Mouse (Mus musculus) limb, embryonic 11.5 days (tissue): ENCODE measurements around the gene Rab8b. TPM values are rescaled to one million over a fixed set of nuclear protein-coding genes. Genes with fewer than 3 reads are reported as not detected.

ENCODE experiments used
- ATAC-seq: fragments of 200-750 bp; cut with Nextera tagmentation; 2 replicates; pipeline ENCODE4 v1.8.0; 2017; ENCODE audit warnings: low read depth; ENCODE audit not compliant: insufficient number of reproducible peaks, low FRiP score, low TSS enrichment
- DNase-seq: peaks from one replicate; pipeline ENCODE4 v3.0.0-alpha.2; 2015; ENCODE audit warnings: low spot score
- H3K27ac ChIP-seq: fragments of 300-500 bp; sonication (generic); replicated peaks from 2 replicates; pipeline ENCODE4 v1.5.1; 2014; ENCODE audit warnings: low read depth, mild to moderate bottlenecking, low read length
- H3K27me3 ChIP-seq: fragments of 300-500 bp; sonication (generic); 2 replicates; pipeline ENCODE4 v1.6.1; 2014; ENCODE audit warnings: mild to moderate bottlenecking, low read length, mixed read lengths; ENCODE audit not compliant: control insufficient read depth, insufficient read depth
- H3K36me3 ChIP-seq: fragments of 300-500 bp; sonication (generic); 2 replicates; pipeline ENCODE4 v1.6.1; 2014; ENCODE audit warnings: mild to moderate bottlenecking, low read length, moderate library complexity, mixed read lengths; ENCODE audit not compliant: control insufficient read depth, insufficient read depth
- H3K4me1 ChIP-seq: fragments of 300-500 bp; sonication (generic); 2 replicates; pipeline ENCODE4 v1.6.1; 2014; ENCODE audit warnings: low read length, mixed read lengths; ENCODE audit not compliant: control insufficient read depth, insufficient read depth
- H3K4me2 ChIP-seq: fragments of 300-500 bp; sonication (generic); 2 replicates; pipeline ENCODE4 v1.6.1; 2014; ENCODE audit warnings: low read depth, mild to moderate bottlenecking, moderate library complexity; ENCODE audit not compliant: severe bottlenecking
- H3K4me3 ChIP-seq: fragments of 300-500 bp; sonication (generic); 2 replicates; pipeline ENCODE4 v1.5.1; 2014; ENCODE audit warnings: low read depth, low read length
- H3K9ac ChIP-seq: fragments of 300-500 bp; sonication (generic); 2 replicates; pipeline ENCODE4 v1.6.1; 2014; ENCODE audit warnings: mild to moderate bottlenecking, low read length
- H3K9me3 ChIP-seq: fragments of 300-500 bp; sonication (generic); 2 replicates; pipeline ENCODE4 v1.6.1; 2016; ENCODE audit warnings: low read length; ENCODE audit not compliant: control insufficient read depth
- WGBS: fragments of 180-500 bp; shearing (Covaris S2); extraction: QIAGEN DNeasy Blood & Tissue Kit; methylation state at CpG from one replicate; pipeline ENCODE4 v1.1.7; 2014; 5-methylcytosine and 5-hydroxymethylcytosine counted together
- polyA plus RNA-seq: library from polyadenylated mRNA; unstranded; fragments of >200 nt; fragmentation: Nextera tagmentation; extraction: Ambion mirVana; gene quantifications from 2 replicates; pipeline ENCODE4 v1.2.1, GENCODE M21; 2014

Rab8b gene
- polyA plus RNA-seq, 1 experiment from 2014 or later: 15.2 TPM

GRCm38 (mm10) chr9:66920488-66921279 is 1.2 kb upstream of the Rab8b start:
- Histone ChIP-seq H3K9ac (no peak overlapping the region), H3K27ac (no peak overlapping the region), H3K4me2 (peak overlapping the region; percentile 63; the same call in 1 of the 2 replicates), H3K27me3 (no peaks in the 10 kb centered on the region), H3K4me3 (no peak overlapping the region), H3K9me3 (no peaks in the 10 kb centered on the region), H3K4me1 (no peaks in the 10 kb centered on the region), H3K36me3 (no peaks in the 10 kb centered on the region)
- ATAC-seq: no peak
- WGBS: 2% methylated on average over 6 of the region's 6 CpGs
- DNase-seq: no peak

- ATAC-seq: peak; percentile 41
Measured at GRCm38 (mm10) chr9:66919981-66920380, 494 bp upstream of the Rab8b start.

GRCm38 (mm10) chr9:66918672-66919330 is 686 bp downstream of the Rab8b start:
- Histone ChIP-seq H3K36me3 (peaks cover 2% of the 10 kb centered on the region; the same call in 1 of the 2 replicates), H3K4me1 (no peaks in the 10 kb centered on the region), H3K27ac (no peak overlapping the region), H3K27me3 (no peaks in the 10 kb centered on the region), H3K9me3 (no peaks in the 10 kb centered on the region), H3K9ac (peak overlapping the region; percentile 85), H3K4me2 (peak overlapping the region; percentile 58), H3K4me3 (peak overlapping the region; percentile 87)
- ATAC-seq: no peak
- WGBS: 1% methylated on average over 27 of the region's 27 CpGs
- no peak for DNase-seq

More at GRCm38 (mm10) chr9:66919981-66920380, 494 bp upstream of the Rab8b start:
- Histone ChIP-seq H3K9ac (no peak overlapping the region; the same call in 1 of the 2 replicates), H3K4me3 (peak overlapping the region; percentile 87), H3K36me3 (peaks cover under 1% of the 10 kb centered on the region; the same call in 1 of the 2 replicates), H3K9me3 (no peaks in the 10 kb centered on the region), H3K27me3 (no peaks in the 10 kb centered on the region), H3K4me1 (no peaks in the 10 kb centered on the region), H3K4me2 (peak overlapping the region; percentile 63), H3K27ac (no peak overlapping the region)
- under 1% methylated on average over 14 of the region's 14 CpGs for WGBS
- no peak for DNase-seq

- Histone ChIP-seq H3K4me1 (no peaks in the 10 kb centered on the region), H3K27me3 (no peaks in the 10 kb centered on the region), H3K4me2 (no peak overlapping the region), H3K27ac (no peak overlapping the region), H3K9me3 (no peaks in the 10 kb centered on the region), H3K4me3 (no peak overlapping the region), H3K9ac (no peak overlapping the region), H3K36me3 (peaks cover 2% of the 10 kb centered on the region; the same call in 1 of the 2 replicates)
- 68% methylated on average over 1 of the region's 1 CpGs for WGBS
- ATAC-seq (no peak), DNase-seq (no peak)
Measured at GRCm38 (mm10) chr9:66917892-66918255, 1.6 kb downstream of the Rab8b start.

GRCm38 (mm10) chr9:66917216-66917891 is 2.1 kb downstream of the Rab8b start:
- H3K4me2 ChIP-seq: no peak overlapping the region
- no peak for ATAC-seq
- no peak for DNase-seq
- peaks cover 2% of the 10 kb centered on the region; the same call in 1 of the 2 replicates for H3K36me3 ChIP-seq
- no peaks in the 10 kb centered on the region for H3K27me3 ChIP-seq
- no peak overlapping the region for H3K27ac ChIP-seq
- H3K4me3 ChIP-seq: no peak overlapping the region
- H3K4me1 ChIP-seq: no peaks in the 10 kb centered on the region
- 91% methylated on average over 8 of the region's 8 CpGs for WGBS
- no peaks in the 10 kb centered on the region for H3K9me3 ChIP-seq
- H3K9ac ChIP-seq: no peak overlapping the region

- no peak overlapping the region for H3K4me2 ChIP-seq
- H3K27me3 ChIP-seq: no peaks in the 10 kb centered on the region
- ATAC-seq (no peak), DNase-seq (no peak)
- H3K9ac ChIP-seq: no peak overlapping the region
- H3K36me3 ChIP-seq: peaks cover 2% of the 10 kb centered on the region; the same call in 1 of the 2 replicates
- H3K4me1 ChIP-seq: no peaks in the 10 kb centered on the region
- 88% methylated on average over 9 of the region's 9 CpGs for WGBS
- no peak overlapping the region for H3K4me3 ChIP-seq
- H3K27ac ChIP-seq: no peak overlapping the region
- H3K9me3 ChIP-seq: no peaks in the 10 kb centered on the region
Measured at GRCm38 (mm10) chr9:66915869-66916785, 3.4 kb downstream of the Rab8b start.

GRCm38 (mm10) chr9:66915401-66915800 is 4.1 kb downstream of the Rab8b start:
- Histone ChIP-seq H3K4me1 (no peaks in the 10 kb centered on the region), H3K9ac (no peak overlapping the region), H3K9me3 (no peaks in the 10 kb centered on the region), H3K36me3 (peaks cover 2% of the 10 kb centered on the region), H3K4me2 (no peak overlapping the region), H3K27ac (no peak overlapping the region; the same call in 1 of the 2 replicates), H3K4me3 (no peak overlapping the region), H3K27me3 (no peaks in the 10 kb centered on the region)
- DNase-seq: no peak
- ATAC-seq: no peak
- 86% methylated on average over 5 of the region's 5 CpGs for WGBS
